Mouse (Mus musculus) embryonic fibroblast, embryonic 13.5 days (primary cell): ENCODE results near the gene Trim50.

Experiments used
- CTCF ChIP-seq: IDR thresholded peaks from 2 replicates; pipeline ENCODE4 v1.5.1; 2011; ENCODE audit warnings: mild to moderate bottlenecking, control low read depth, low read length, moderate library complexity, borderline replicate concordance; ENCODE audit not compliant: insufficient read depth
- POLR2A ChIP-seq: IDR thresholded peaks from 2 replicates; pipeline ENCODE4 v1.6.1; 2011; ENCODE audit warnings: low read depth, mild to moderate bottlenecking, control low read depth, low read length, moderate library complexity

GRCm38 (mm10) chr5:135408114-135408513, 55.0 kb downstream of the Trim50 start:
- TF ChIP-seq CTCF (no peak), POLR2A (no peak)
